Mouse (Mus musculus) left cerebral cortex, adult 11 months (tissue): ENCODE measurements around the gene Prune2.
A peak's percentile ranks its signal among the peaks of the same experiment; 100 is the strongest.
"Not testable (repeated sequence)": the region's sequence is repeated elsewhere in the genome, so short reads cannot be mapped to it uniquely, and the experiment has no call there.

Source experiments
- DNase-seq: peaks from one replicate; pipeline ENCODE4 v3.0.0; 2022; ENCODE audit warnings: low spot score

The Prune2 gene

GRCm38 (mm10) chr19:17130544-17130943, 174.6 kb downstream of the Prune2 start:
- no peak for DNase-seq

GRCm38 (mm10) chr19:17136677-17137460, 181.0 kb downstream of the Prune2 start:
- DNase-seq = peak; percentile 81

GRCm38 (mm10) chr19:17137656-17138055, 181.7 kb downstream of the Prune2 start:
- no peak for DNase-seq

GRCm38 (mm10) chr19:17138144-17138915, 182.4 kb downstream of the Prune2 start:
- no peak for DNase-seq

- no peak for DNase-seq
Observed at GRCm38 (mm10) chr19:17140016-17140914, 184.3 kb downstream of the Prune2 start.

GRCm38 (mm10) chr19:17143245-17143644, 187.3 kb downstream of the Prune2 start:
- no peak for DNase-seq

GRCm38 (mm10) chr19:17144205-17144604, 188.3 kb downstream of the Prune2 start:
- no peak for DNase-seq

GRCm38 (mm10) chr19:17150064-17150463, 194.1 kb downstream of the Prune2 start:
- no peak for DNase-seq

- DNase-seq = no peak
Observed at GRCm38 (mm10) chr19:17151781-17152180, 195.9 kb downstream of the Prune2 start.

- DNase-seq = no peak
Observed at GRCm38 (mm10) chr19:17152461-17152860, 196.5 kb downstream of the Prune2 start.

- DNase-seq = no peak
Observed at GRCm38 (mm10) chr19:17153911-17154639, 198.2 kb downstream of the Prune2 start.

- no peak for DNase-seq
Observed at GRCm38 (mm10) chr19:17155216-17155615, 199.3 kb downstream of the Prune2 start.

GRCm38 (mm10) chr19:17159676-17160075, 203.8 kb downstream of the Prune2 start:
- DNase-seq = no peak

- no peak for DNase-seq
Observed at GRCm38 (mm10) chr19:17160231-17160630, 204.3 kb downstream of the Prune2 start.

- no peak for DNase-seq
Observed at GRCm38 (mm10) chr19:17163511-17163953, 207.6 kb downstream of the Prune2 start.

GRCm38 (mm10) chr19:17166288-17166687, 210.4 kb downstream of the Prune2 start:
- no peak for DNase-seq

GRCm38 (mm10) chr19:17168186-17168585, 212.3 kb downstream of the Prune2 start:
- DNase-seq = no peak

GRCm38 (mm10) chr19:17169746-17170145, 213.8 kb downstream of the Prune2 start:
- no peak for DNase-seq

- DNase-seq = not testable (repeated sequence)
Observed at GRCm38 (mm10) chr19:17174501-17174900, 218.6 kb downstream of the Prune2 start.

GRCm38 (mm10) chr19:17180506-17180905, 224.6 kb downstream of the Prune2 start:
- peak; percentile 17 for DNase-seq

- DNase-seq = no peak
Observed at GRCm38 (mm10) chr19:17194730-17195129, 238.8 kb downstream of the Prune2 start.
